Mouse (Mus musculus) ES-E14 (cell line): Measurements from ENCODE around the gene Lipa. TPM values are rescaled to one million over a fixed set of nuclear protein-coding genes. Genes with fewer than 3 reads are reported as not detected.

ENCODE experiments used
- DNase-seq: peaks from one replicate; pipeline ENCODE4 v3.0.0-alpha.2; 2013; ENCODE audit warnings: low read depth, low spot score
- H3K27ac ChIP-seq: 2 replicates; pipeline ENCODE4 v1.5.1; 2012; ENCODE audit warnings: low read depth, mild to moderate bottlenecking, low read length, moderate library complexity, mixed read lengths; ENCODE audit not compliant: poor library complexity, insufficient read depth, severe bottlenecking
- H3K36me3 ChIP-seq: 2 replicates; pipeline ENCODE4 v1.6.1; 2012; ENCODE audit warnings: mild to moderate bottlenecking, low read length, moderate library complexity, mixed read lengths; ENCODE audit not compliant: control insufficient read depth, poor library complexity, insufficient read depth, severe bottlenecking
- H3K4me1 ChIP-seq, 2 experiments: fragments of 150-350 bp in 1 of 2; sonication (generic) in 1 of 2; 2 replicates each; pipeline ENCODE4 v1.6.1; 2012; ENCODE audit warnings: low read length in 2 of 2, mild to moderate bottlenecking in 1 of 2, mixed read lengths in 1 of 2; ENCODE audit not compliant: control insufficient read depth in 2 of 2, insufficient read depth in 2 of 2, poor library complexity in 1 of 2
- H3K4me3 ChIP-seq, 2 experiments: fragments of 150-350 bp in 1 of 2; sonication (generic) in 1 of 2; 2 replicates each; pipeline ENCODE4 v1.5.1; 2012; ENCODE audit warnings: low read length in 2 of 2, low read depth in 1 of 2, mild to moderate bottlenecking in 1 of 2, mixed read lengths in 1 of 2; ENCODE audit not compliant: insufficient read depth in 1 of 2, poor library complexity in 1 of 2, severe bottlenecking in 1 of 2
- H3K9ac ChIP-seq: 2 replicates; pipeline ENCODE4 v1.6.1; 2012; ENCODE audit warnings: low read depth, mild to moderate bottlenecking, low read length, mixed read lengths; ENCODE audit not compliant: poor library complexity, insufficient read depth, severe bottlenecking
- H3K9me3 ChIP-seq: fragments of 150-350 bp; sonication (generic); 2 replicates; pipeline ENCODE4 v1.6.1; 2012; ENCODE audit warnings: low read depth, mild to moderate bottlenecking, low read length; ENCODE audit not compliant: control insufficient read depth, insufficient read depth
- CHD2 ChIP-seq: IDR thresholded peaks from 2 replicates; pipeline ENCODE4 v1.6.1; 2014; ENCODE audit warnings: mild to moderate bottlenecking, low read depth, low read length, inconsistent platforms
- HCFC1 ChIP-seq: IDR thresholded peaks from 2 replicates; pipeline ENCODE4 v1.6.1; 2012; ENCODE audit warnings: low read length, inconsistent platforms, borderline replicate concordance; ENCODE audit not compliant: insufficient read depth
- MAFK ChIP-seq: IDR thresholded peaks from 2 replicates; pipeline ENCODE4 v1.6.1; 2014; ENCODE audit warnings: mild to moderate bottlenecking, low read depth, low read length, inconsistent platforms; ENCODE audit not compliant: insufficient read depth
- ZC3H11A ChIP-seq: IDR thresholded peaks from 2 replicates; pipeline ENCODE4 v1.6.1; 2012; ENCODE audit warnings: low read depth, mild to moderate bottlenecking, inconsistent platforms, low read length, borderline replicate concordance
- ZNF384 ChIP-seq: IDR thresholded peaks from 2 replicates; pipeline ENCODE4 v1.6.1; 2012; ENCODE audit warnings: low read depth, low read length, inconsistent platforms
- in situ Hi-C, 2 experiments: fragments of 600-800 bp; cut with MboI; formaldehyde crosslinking; loops; one replicate each; pipeline ENCODE4 v1.15.1; 2025; ENCODE audit warnings: low sequenced_read_pairs in 2 of 2, inconsistent platforms in 1 of 2; ENCODE audit not compliant: unreplicated experiment in 2 of 2
- total RNA-seq: library from RNA; depleted of rRNA; stranded (reverse); fragments of 300-350 nt; gene quantifications from 2 replicates; pipeline ENCODE4 v1.2.3, GENCODE M21; 2012

The Lipa gene
- total RNA-seq, 1 experiment: 10.7 TPM

DNA sequence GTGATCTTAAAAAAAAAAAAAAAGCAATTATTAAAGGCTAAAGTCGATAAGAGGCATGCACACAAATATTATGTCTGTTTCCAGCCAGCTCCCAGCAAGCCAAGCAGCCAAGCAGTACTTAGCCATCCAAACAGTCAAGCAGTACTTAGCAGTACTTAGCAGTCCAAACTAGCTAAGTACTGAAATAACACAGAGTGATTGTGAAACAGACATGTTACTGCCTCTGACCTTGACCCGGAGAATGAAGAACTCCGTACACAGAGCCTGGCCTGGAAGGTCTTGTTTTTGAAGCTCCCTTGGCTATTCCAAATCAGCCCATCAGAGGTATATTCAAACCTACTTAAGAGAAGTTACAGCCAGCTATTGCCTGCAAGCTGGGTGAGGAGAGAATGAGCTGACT lies 10.1 kb downstream of the Lipa start:
- in situ Hi-C loops: no loop called here
- DNase-seq: no peak
- Histone ChIP-seq H3K9me3 (no peaks in the 10 kb centered on the region), H3K27ac (no peak overlapping the region), H3K36me3 (no peaks in the 10 kb centered on the region), H3K4me3 (no peak overlapping the region), H3K9ac (no peak overlapping the region), H3K4me1 (peaks cover 0 to 3% of the 10 kb centered on the region in 2 experiments; a peak in 2 of 4 replicates)
- no peak for TF ChIP-seq ZC3H11A
- no peak for TF ChIP-seq HCFC1

DNA sequence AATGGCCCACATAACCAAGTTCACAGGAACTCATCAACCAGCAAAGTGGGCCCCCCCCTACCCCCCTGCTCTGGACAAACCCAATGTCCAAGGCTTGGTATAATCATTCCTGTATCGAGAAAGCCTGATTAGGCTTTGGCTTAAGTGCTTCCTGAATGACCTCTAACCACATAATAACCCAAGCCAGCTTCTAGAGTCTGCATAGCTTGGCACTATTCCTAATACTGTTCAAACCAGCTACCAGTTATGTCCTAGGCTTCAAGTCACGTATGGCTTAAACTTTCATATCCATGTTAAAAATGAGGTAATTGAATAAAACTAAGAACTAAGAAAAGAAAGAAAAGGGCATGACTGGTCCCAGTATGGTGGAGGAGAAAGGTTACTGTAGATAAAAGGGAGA lies 10.9 kb downstream of the Lipa start:
- no peaks in the 10 kb centered on the region for H3K9me3 ChIP-seq
- H3K4me1 ChIP-seq: no peaks in the 10 kb centered on the region
- no peak overlapping the region for H3K27ac ChIP-seq
- TF ChIP-seq HCFC1: no peak
- TF ChIP-seq MAFK: no peak
- TF ChIP-seq CHD2: no peak
- no peak for TF ChIP-seq ZC3H11A
- no peak for TF ChIP-seq ZNF384
- H3K36me3 ChIP-seq: no peaks in the 10 kb centered on the region
- no peak overlapping the region for H3K4me3 ChIP-seq
- H3K9ac ChIP-seq: no peak overlapping the region
- in situ Hi-C loops: no loop called here
- no peak for DNase-seq

DNA sequence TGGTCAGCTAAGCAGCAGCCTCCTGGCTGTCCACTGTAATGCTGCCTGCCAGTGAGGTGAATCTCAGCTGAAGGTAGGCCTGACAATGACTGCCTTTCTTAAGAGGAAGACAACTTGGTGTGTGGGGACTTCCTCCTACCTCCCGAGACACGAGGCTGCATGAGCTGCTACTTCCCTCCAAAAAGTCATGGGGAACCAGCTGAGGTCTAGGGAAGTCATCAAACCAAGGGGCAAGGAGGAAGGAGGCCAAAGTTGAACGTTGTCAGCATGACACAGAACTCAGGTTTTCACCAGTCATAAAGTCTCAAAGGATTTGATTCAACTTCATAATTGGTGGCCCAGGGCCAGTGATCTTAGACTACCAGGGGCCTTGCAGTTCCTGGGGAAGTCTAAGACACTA lies 11.6 kb downstream of the Lipa start:
- Histone ChIP-seq H3K27ac (no peak overlapping the region), H3K4me1 (no peaks in the 10 kb centered on the region), H3K36me3 (no peaks in the 10 kb centered on the region), H3K9ac (no peak overlapping the region), H3K4me3 (no peak overlapping the region), H3K9me3 (no peaks in the 10 kb centered on the region)
- DNase-seq: no peak
- TF ChIP-seq ZC3H11A (no peak), HCFC1 (no peak), MAFK (no peak), CHD2 (no peak), ZNF384 (no peak)
- in situ Hi-C loops: no loop called here

DNA sequence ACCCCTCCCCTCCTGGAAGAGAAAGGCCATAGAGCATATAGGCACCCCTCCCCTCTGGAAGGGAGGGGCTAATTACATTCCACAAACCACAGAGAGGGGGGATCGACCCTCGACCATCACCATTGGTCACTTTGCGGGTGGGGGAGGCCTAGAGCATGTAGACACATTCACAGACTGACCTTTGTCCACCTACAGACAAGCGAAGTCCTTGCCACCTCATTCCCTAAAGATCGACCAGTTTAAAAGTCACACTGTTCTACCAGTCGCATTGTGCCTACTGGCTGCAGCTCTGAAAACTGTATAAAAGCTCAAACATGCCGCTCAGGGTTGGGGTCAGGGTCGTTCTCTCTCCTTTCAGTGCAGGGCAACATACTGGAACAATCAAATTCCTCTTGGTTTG lies 15.7 kb downstream of the Lipa start:
- DNase-seq: no peak
- Histone ChIP-seq H3K9me3 (no peaks in the 10 kb centered on the region), H3K36me3 (no peaks in the 10 kb centered on the region), H3K9ac (no peak overlapping the region), H3K4me1 (no peaks in the 10 kb centered on the region), H3K4me3 (no peak overlapping the region), H3K27ac (no peak overlapping the region; the same call in 1 of the 2 replicates)
- TF ChIP-seq MAFK (no peak), ZNF384 (no peak), CHD2 (no peak), HCFC1 (no peak), ZC3H11A (no peak)
- in situ Hi-C loops: no loop called here

DNA sequence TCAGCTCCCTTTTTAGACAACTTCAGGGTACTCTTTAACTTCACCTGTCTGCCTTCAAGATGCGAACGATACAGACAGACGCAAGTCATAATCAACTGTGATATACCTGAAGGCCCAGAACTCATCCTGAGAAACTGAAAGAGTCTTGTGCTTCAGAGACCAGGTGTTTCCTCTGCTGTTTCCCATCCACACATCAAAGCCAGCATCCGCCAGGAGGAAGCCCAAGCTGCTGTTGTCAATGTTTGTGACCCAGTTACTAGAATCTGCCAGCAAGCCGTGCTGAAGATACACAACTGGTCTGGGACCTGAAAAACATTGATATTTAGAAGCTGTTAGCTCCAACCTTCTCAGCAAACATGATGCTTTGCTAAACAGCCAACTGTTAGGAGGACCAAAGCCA lies 16.6 kb downstream of the Lipa start:
- Histone ChIP-seq H3K36me3 (no peaks in the 10 kb centered on the region), H3K4me3 (no peak overlapping the region), H3K9me3 (no peaks in the 10 kb centered on the region), H3K27ac (no peak overlapping the region), H3K4me1 (no peaks in the 10 kb centered on the region), H3K9ac (no peak overlapping the region)
- in situ Hi-C loops: no loop called here
- DNase-seq: no peak
- TF ChIP-seq HCFC1 (no peak), MAFK (no peak), ZC3H11A (no peak), CHD2 (no peak), ZNF384 (no peak)
